Mouse (Mus musculus) liver, postnatal 0 days (tissue): ENCODE data around the gene Acad10. TPM values are rescaled to one million over a fixed set of nuclear protein-coding genes. Genes with fewer than 3 reads are reported as not detected.

Experiments
- ATAC-seq: fragments of 200-750 bp; cut with Nextera tagmentation; 2 replicates; pipeline ENCODE4 v1.8.0; 2017; ENCODE audit warnings: mild to moderate bottlenecking, moderate library complexity
- DNase-seq: peaks from one replicate; pipeline ENCODE4 v3.0.0-alpha.2; 2016
- H3K27ac ChIP-seq: fragments of 300-500 bp; sonication (generic); 2 replicates; pipeline ENCODE4 v1.5.1; 2014; ENCODE audit warnings: antibody characterized with exemption, moderate library complexity, mild to moderate bottlenecking, low read depth
- H3K27me3 ChIP-seq: fragments of 300-500 bp; sonication (generic); 2 replicates; pipeline ENCODE4 v1.6.1; 2014; ENCODE audit warnings: low read length, control low read depth, mixed read lengths; ENCODE audit not compliant: insufficient read depth
- H3K36me3 ChIP-seq: fragments of 300-500 bp; sonication (generic); replicated peaks from 2 replicates; pipeline ENCODE4 v1.6.1; 2014; ENCODE audit warnings: mild to moderate bottlenecking, control low read depth, low read length, moderate library complexity, mixed read lengths; ENCODE audit not compliant: insufficient read depth
- H3K4me1 ChIP-seq: fragments of 300-500 bp; sonication (generic); 2 replicates; pipeline ENCODE4 v1.6.1; 2014; ENCODE audit warnings: antibody characterized with exemption, mild to moderate bottlenecking, control low read depth; ENCODE audit not compliant: insufficient read depth
- H3K4me2 ChIP-seq: fragments of 300-500 bp; sonication (generic); 2 replicates; pipeline ENCODE4 v1.6.1; 2014; ENCODE audit warnings: low read depth, mild to moderate bottlenecking, low read length, moderate library complexity, mixed read lengths
- H3K4me3 ChIP-seq: fragments of 300-500 bp; sonication (generic); 2 replicates; pipeline ENCODE4 v1.5.1; 2014; ENCODE audit warnings: low read depth, low read length
- H3K9ac ChIP-seq: fragments of 300-500 bp; sonication (generic); replicated peaks from 2 replicates; pipeline ENCODE4 v1.6.1; 2014; ENCODE audit warnings: mild to moderate bottlenecking, moderate library complexity
- H3K9me3 ChIP-seq: fragments of 300-500 bp; sonication (generic); 2 replicates; pipeline ENCODE4 v1.6.1; 2016; ENCODE audit warnings: mild to moderate bottlenecking, control low read depth, low read length, mixed read lengths
- CTCF ChIP-seq: sonication (generic); IDR thresholded peaks from 2 replicates; pipeline ENCODE4 v1.5.1; 2016; ENCODE audit warnings: antibody characterized with exemption, low read depth
- EP300 ChIP-seq: IDR thresholded peaks from 2 replicates; pipeline ENCODE4 v1.6.1; 2016; ENCODE audit warnings: antibody characterized with exemption, low read depth, mild to moderate bottlenecking
- WGBS: fragments of 180-500 bp; shearing (Covaris S2); extraction: QIAGEN DNeasy Blood & Tissue Kit; methylation state at CpG from one replicate; pipeline ENCODE4 v1.1.7; 2014; ENCODE audit not compliant: insufficient replicate concordance; 5-methylcytosine and 5-hydroxymethylcytosine counted together
- polyA plus RNA-seq: library from polyadenylated mRNA; unstranded; fragments of >200 nt; fragmentation: Nextera tagmentation; extraction: Ambion mirVana; gene quantifications from 2 replicates; pipeline ENCODE4 v1.2.1, GENCODE M21; 2015

Gene Acad10
- polyA plus RNA-seq: 5.9 and 6.5 TPM in 2 replicates

DNA sequence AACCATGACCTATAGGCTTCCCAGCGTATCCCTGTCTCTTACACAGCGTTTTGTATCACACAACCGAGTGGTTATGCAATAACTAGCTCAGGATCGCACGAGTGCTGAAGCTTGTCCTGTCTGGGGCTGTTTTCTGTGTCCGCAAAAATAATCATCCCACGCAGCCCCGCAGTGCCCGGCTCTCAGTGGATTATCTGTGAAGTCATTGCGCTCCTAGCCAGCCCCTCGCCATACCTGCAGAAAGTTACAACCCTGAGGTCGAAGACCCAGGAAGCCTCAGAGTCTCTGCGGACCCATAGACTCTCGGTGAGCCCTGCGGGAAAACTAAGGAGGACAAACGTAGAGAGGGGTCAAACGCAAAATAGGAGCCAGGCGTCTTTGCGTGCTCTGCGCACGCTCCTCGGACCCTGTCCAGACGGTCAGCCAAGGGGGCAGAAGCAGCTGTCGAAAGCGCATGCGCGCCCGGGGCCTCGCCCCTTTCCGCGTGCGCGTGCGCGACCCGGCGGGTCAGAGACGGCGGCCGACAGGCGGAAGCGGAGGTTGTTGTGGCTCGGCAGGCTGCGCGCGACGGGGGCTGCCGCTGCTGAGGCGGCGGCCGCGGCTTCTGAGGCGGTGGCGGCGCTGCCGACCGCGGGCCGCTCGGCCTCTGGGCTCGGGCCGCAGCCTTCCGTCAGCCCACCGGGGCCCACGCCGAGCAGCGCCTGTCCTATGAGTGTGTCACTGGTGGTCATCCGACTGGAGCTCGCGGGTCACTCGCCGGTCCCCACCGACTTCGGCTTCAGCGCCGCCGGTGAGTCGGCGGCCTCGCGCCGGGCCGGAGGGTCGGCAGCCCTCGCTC lies at the start of gene Acad10, which contains the start of gene Brap:
TSS of gene Acad10 (minus strand) at position 456 of the 838 bp plus-strand sequence.
TSS of gene Brap (plus strand) at position 505 of the 838 bp plus-strand sequence.
- Histone ChIP-seq H3K4me3 (peak within 1 kb of the TSS; percentile 94), H3K36me3 (peaks cover 23% of the 10 kb centered on the region), H3K4me2 (peak within 1 kb of the TSS; percentile 96), H3K9me3 (no peaks in the 10 kb centered on the region), H3K4me1 (peaks cover 18% of the 10 kb centered on the region), H3K27ac (peak within 1 kb of the TSS; percentile 90), H3K9ac (peak within 1 kb of the TSS; percentile 93), H3K27me3 (no peaks in the 10 kb centered on the region)
- WGBS: under 1% methylated on average over 70 of the region's 85 CpGs
- DNase-seq (peak; percentile 95), ATAC-seq (peak; percentile 82)
- TF ChIP-seq CTCF (no peak), EP300 (no peak)

- ATAC-seq: no peak
- Histone ChIP-seq H3K27me3 (no peaks in the 10 kb centered on the region), H3K36me3 (no peaks in the 10 kb centered on the region), H3K9me3 (no peaks in the 10 kb centered on the region), H3K4me3 (peak overlapping the region; percentile 15; the same call in 1 of the 2 replicates), H3K27ac (peak overlapping the region; percentile 55; the same call in 1 of the 2 replicates), H3K4me1 (peaks cover 20% of the 10 kb centered on the region), H3K4me2 (peak overlapping the region; percentile 61), H3K9ac (no peak overlapping the region; the same call in 1 of the 2 replicates)
- WGBS: 19% methylated on average over 20 of the region's 20 CpGs
- peak; percentile 60 for DNase-seq
- TF ChIP-seq EP300 (no peak), CTCF (no peak)
Measured at GRCm38 (mm10) chr5:121704512-121705248, 44.4 kb upstream of the Acad10 start.

- TF ChIP-seq CTCF (no peak), EP300 (0 out of 2 replicates have a peak, but pooled peaks have one; percentile 13)
- Histone ChIP-seq H3K27ac (no peak overlapping the region), H3K9ac (no peak overlapping the region), H3K9me3 (no peaks in the 10 kb centered on the region), H3K4me3 (no peak overlapping the region), H3K4me2 (no peak overlapping the region), H3K27me3 (no peaks in the 10 kb centered on the region), H3K4me1 (peaks cover 20% of the 10 kb centered on the region), H3K36me3 (no peaks in the 10 kb centered on the region)
- ATAC-seq: no peak
- DNase-seq: no peak
- WGBS: 59% methylated on average over 1 of the region's 1 CpGs
Measured at GRCm38 (mm10) chr5:121703341-121703740, 43.0 kb upstream of the Acad10 start.

DNA sequence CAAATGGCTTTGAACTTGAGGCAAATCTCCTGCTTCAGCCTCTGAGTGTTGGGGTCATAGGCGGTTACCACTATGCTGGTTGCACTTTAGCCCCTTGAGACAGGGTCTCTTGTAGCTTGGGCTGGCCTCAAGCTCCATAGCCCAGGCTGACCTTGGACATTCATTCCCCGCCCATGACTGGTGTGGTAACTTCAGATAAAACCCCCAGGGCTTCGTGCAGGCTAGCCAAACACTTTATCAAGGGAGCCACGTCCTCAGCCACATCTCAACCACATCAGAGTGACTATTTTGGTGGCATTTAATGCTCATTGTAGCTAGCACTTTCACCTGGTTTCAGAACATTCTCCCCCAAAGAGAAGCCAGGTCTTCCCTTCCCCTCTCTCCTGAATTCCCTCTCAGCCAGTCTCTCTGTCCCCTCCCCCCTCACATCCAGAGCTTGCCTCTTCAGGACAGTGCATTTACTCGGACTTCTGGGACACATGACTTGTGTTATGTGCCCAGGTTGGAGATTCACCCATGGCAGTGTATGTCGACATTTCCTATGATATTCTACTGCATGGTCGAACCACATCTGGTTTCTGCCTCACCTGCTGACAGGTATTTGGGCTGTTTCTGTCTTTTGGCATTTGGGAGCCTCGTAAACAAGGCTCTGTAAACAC lies 40.9 kb upstream of the Acad10 start:
- DNase-seq (peak; percentile 60), ATAC-seq (peak; percentile 60)
- no peaks in the 10 kb centered on the region for H3K9me3 ChIP-seq
- WGBS: 36% methylated on average over 8 of the region's 8 CpGs
- TF ChIP-seq EP300 (peak; percentile 86), CTCF (no peak)
- H3K36me3 ChIP-seq: no peaks in the 10 kb centered on the region
- no peak overlapping the region for H3K4me3 ChIP-seq
- H3K27me3 ChIP-seq: no peaks in the 10 kb centered on the region
- peak overlapping the region; percentile 93 for H3K27ac ChIP-seq
- peaks cover 20% of the 10 kb centered on the region for H3K4me1 ChIP-seq
- H3K9ac ChIP-seq: no peak overlapping the region; the same call in 1 of the 2 replicates
- peak overlapping the region; percentile 61 for H3K4me2 ChIP-seq

GRCm38 (mm10) chr5:121700496-121700895 lies 40.2 kb upstream of the Acad10 start:
- no peak overlapping the region for H3K4me3 ChIP-seq
- H3K27ac ChIP-seq: peak overlapping the region; percentile 93
- peak overlapping the region; percentile 38 for H3K4me2 ChIP-seq
- H3K9me3 ChIP-seq: no peaks in the 10 kb centered on the region
- no peaks in the 10 kb centered on the region for H3K36me3 ChIP-seq
- peak overlapping the region; percentile 56 for H3K9ac ChIP-seq
- TF ChIP-seq EP300 (no peak), CTCF (no peak)
- H3K4me1 ChIP-seq: peaks cover 18% of the 10 kb centered on the region
- H3K27me3 ChIP-seq: no peaks in the 10 kb centered on the region
- no peak for DNase-seq
- WGBS: 48% methylated on average over 11 of the region's 11 CpGs
- ATAC-seq: no peak
